Mouse (Mus musculus): ENCODE measurements around the gene Tbcb.
"Not testable (repeated sequence)": the region's sequence is repeated elsewhere in the genome, so short reads cannot be mapped to it uniquely, and the experiment has no call there.

Tbcb gene

GRCm38 (mm10) chr7:30222205-30222604, 9.9 kb downstream of the Tbcb start:
- no peak for DNase-seq (ENCODE audit: low spot score in 2 of 2)

GRCm38 (mm10) chr7:30221433-30221832, 10.6 kb downstream of the Tbcb start:
- DNase-seq (ENCODE audit: low spot score in 2 of 2), result no peak

- DNase-seq (ENCODE audit: low spot score in 2 of 2), result no peak
Observed at GRCm38 (mm10) chr7:30220008-30220356, 12.1 kb downstream of the Tbcb start.

GRCm38 (mm10) chr7:30219293-30220007, 12.6 kb downstream of the Tbcb start:
- DNase-seq (ENCODE audit: low spot score in 2 of 2), result no peak

GRCm38 (mm10) chr7:30217277-30217676, 14.8 kb downstream of the Tbcb start:
- DNase-seq (ENCODE audit: low spot score in 2 of 2), result no peak

- peak; percentile 53 to 63 for DNase-seq (ENCODE audit: low spot score in 2 of 2)
Observed at GRCm38 (mm10) chr7:30216723-30217151, 15.3 kb downstream of the Tbcb start.

- DNase-seq (ENCODE audit: low spot score in 2 of 2), result no peak
Observed at GRCm38 (mm10) chr7:30215875-30216274, 16.2 kb downstream of the Tbcb start.

GRCm38 (mm10) chr7:30213881-30214280, 18.2 kb downstream of the Tbcb start:
- DNase-seq (ENCODE audit: low spot score in 2 of 2), result no peak

GRCm38 (mm10) chr7:30211025-30211424, 21.0 kb downstream of the Tbcb start:
- no peak for DNase-seq (ENCODE audit: low spot score in 2 of 2)

GRCm38 (mm10) chr7:30206364-30206763, 25.7 kb downstream of the Tbcb start:
- not testable (repeated sequence) for DNase-seq (ENCODE audit: low spot score in 2 of 2)

GRCm38 (mm10) chr7:30205383-30205782, 26.7 kb downstream of the Tbcb start:
- peak in 1 of 2 experiments; percentile 59 for DNase-seq (ENCODE audit: low spot score in 2 of 2)

GRCm38 (mm10) chr7:30204380-30204779, 27.7 kb downstream of the Tbcb start:
- DNase-seq (ENCODE audit: low spot score in 2 of 2), result peak in 1 of 2 experiments; percentile 34

- DNase-seq (ENCODE audit: low spot score in 2 of 2), result peak in 1 of 2 experiments; percentile 54
Observed at GRCm38 (mm10) chr7:30202895-30203690, 29.0 kb downstream of the Tbcb start.

- DNase-seq (ENCODE audit: low spot score in 2 of 2), result not testable (repeated sequence)
Observed at GRCm38 (mm10) chr7:30200661-30201060, 31.4 kb downstream of the Tbcb start.

GRCm38 (mm10) chr7:30200200-30200599, 31.9 kb downstream of the Tbcb start:
- no peak for DNase-seq (ENCODE audit: low spot score in 2 of 2)

GRCm38 (mm10) chr7:30199498-30200139, 32.5 kb downstream of the Tbcb start:
- DNase-seq (ENCODE audit: low spot score in 2 of 2), result no peak

- DNase-seq (ENCODE audit: low spot score in 2 of 2), result peak in 1 of 2 experiments; percentile 55
Observed at GRCm38 (mm10) chr7:30198481-30198971, 33.5 kb downstream of the Tbcb start, which contains the start of gene Capns1. Capns1 (minus strand) TSS chr7:30198811.

- DNase-seq (ENCODE audit: low spot score in 2 of 2), result no peak
Observed at GRCm38 (mm10) chr7:30197592-30198129, 34.4 kb downstream of the Tbcb start.

- DNase-seq (ENCODE audit: low spot score in 2 of 2), result peak; percentile 57 to 60
Observed at GRCm38 (mm10) chr7:30196171-30196570, 35.9 kb downstream of the Tbcb start.

- no peak for DNase-seq (ENCODE audit: low spot score in 2 of 2)
Observed at GRCm38 (mm10) chr7:30195461-30195860, 36.6 kb downstream of the Tbcb start.

GRCm38 (mm10) chr7:30194884-30195283, 37.2 kb downstream of the Tbcb start:
- DNase-seq (ENCODE audit: low spot score in 2 of 2), result peak; percentile 88 to 96
